Mouse (Mus musculus): ENCODE measurements around the gene Rrp1. TPM values are rescaled to one million over a fixed set of nuclear protein-coding genes. Genes with fewer than 3 reads are reported as not detected.

The Rrp1 gene
- polyA plus RNA-seq, 1 experiment from 2014 or later, result 95.5 TPM

DNA sequence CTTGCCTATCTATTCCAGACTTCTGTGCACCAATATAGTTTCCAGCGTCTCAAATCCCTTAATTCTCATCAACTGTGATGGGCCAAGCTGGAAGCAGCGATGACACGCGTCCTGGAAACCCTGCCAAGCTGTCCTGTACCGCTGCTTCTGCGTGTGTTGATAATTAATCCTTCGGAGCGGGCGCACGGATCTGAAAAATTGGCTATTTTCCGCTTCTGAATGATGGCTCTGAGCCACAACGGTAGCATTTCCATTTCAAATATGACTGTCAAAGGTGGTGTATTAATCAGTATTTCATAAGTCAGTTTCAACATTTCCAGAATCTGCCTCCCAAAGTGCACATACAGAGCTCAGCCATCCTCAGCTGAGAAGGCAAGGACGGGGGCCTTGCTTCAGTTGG is 43.9 kb upstream of the Rrp1 start:
- Histone ChIP-seq H3K9me3 (ENCODE audit: low read length) (no peaks in the 10 kb centered on the region), H3K36me3 (replicated peaks; ENCODE audit: insufficient read depth, low read length) (no peaks in the 10 kb centered on the region), H3K4me3 (ENCODE audit: low read depth, low read length) (no peak overlapping the region), H3K27ac (ENCODE audit: low read depth) (no peak overlapping the region), H3K4me2 (ENCODE audit: low read depth, low read length) (0 out of 2 replicates have a peak overlapping the region, but pooled peaks have one; percentile 13), H3K27me3 (ENCODE audit: insufficient read depth, low read length) (no peaks in the 10 kb centered on the region), H3K9ac (replicated peaks) (no peak overlapping the region), H3K4me1 (ENCODE audit: insufficient read depth) (peaks cover 26% of the 10 kb centered on the region)
- WGBS (ENCODE audit: insufficient replicate concordance), result 92% methylated on average over 13 of the region's 13 CpGs
- DNase-seq, result no peak
- TF ChIP-seq CTCF (IDR thresholded peaks at IDR 0.05; ENCODE audit: low read depth), result no peak
- TF ChIP-seq EP300 (IDR thresholded peaks at IDR 0.05; ENCODE audit: low read depth), result no peak
- no peak for ATAC-seq

DNA sequence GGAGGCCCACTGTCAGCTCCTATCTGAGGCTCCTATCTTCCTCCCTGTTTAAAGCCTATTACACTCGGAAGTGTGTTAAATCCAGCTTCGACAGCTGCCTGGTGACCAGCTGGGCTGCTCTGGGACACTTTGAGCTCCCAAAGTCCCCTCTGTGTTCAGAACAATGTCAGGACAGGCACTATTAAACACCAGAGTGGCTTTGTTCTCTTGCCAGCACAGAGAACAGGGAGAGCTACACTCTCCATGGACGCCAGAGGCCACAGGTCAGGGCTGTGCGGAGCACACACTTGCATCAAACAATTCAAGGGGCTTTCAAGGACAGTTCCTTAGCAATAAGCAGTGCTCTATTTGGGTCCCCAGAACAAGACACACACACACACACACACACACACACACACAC is 39.8 kb upstream of the Rrp1 start:
- Histone ChIP-seq H3K27me3 (ENCODE audit: insufficient read depth, low read length) (no peaks in the 10 kb centered on the region), H3K4me3 (ENCODE audit: low read depth, low read length) (no peak overlapping the region), H3K27ac (ENCODE audit: low read depth) (no peak overlapping the region), H3K9ac (replicated peaks) (no peak overlapping the region), H3K36me3 (replicated peaks; ENCODE audit: insufficient read depth, low read length) (peaks cover 17% of the 10 kb centered on the region), H3K4me2 (ENCODE audit: low read depth, low read length) (no peak overlapping the region), H3K9me3 (ENCODE audit: low read length) (no peaks in the 10 kb centered on the region), H3K4me1 (ENCODE audit: insufficient read depth) (peaks cover 11% of the 10 kb centered on the region)
- DNase-seq, result no peak
- no peak for ATAC-seq
- WGBS (ENCODE audit: insufficient replicate concordance), result 70% methylated on average over 4 of the region's 4 CpGs
- TF ChIP-seq CTCF (IDR thresholded peaks at IDR 0.05; ENCODE audit: low read depth) (no peak), EP300 (IDR thresholded peaks at IDR 0.05; ENCODE audit: low read depth) (no peak)

DNA sequence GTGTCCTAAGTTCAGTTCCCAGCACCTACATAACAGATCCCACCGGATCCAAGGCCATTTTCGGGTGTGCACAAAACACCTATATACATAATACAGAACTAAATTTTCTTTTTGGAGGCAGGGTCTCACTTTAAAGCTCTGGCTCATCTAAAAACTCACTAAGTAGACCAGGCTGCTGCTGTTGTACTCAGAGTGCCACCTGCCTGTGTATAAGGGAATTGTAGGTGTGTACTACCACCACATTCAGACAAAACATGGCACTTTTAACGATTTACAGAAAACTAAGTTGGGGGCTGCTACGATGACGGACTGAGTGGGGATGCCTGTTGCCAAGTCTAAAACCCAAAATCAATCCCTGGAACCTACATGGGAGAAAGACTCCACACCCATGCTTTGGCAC is 37.9 kb upstream of the Rrp1 start:
- H3K36me3 ChIP-seq (replicated peaks; ENCODE audit: insufficient read depth, low read length), result peaks cover 24% of the 10 kb centered on the region
- DNase-seq (no peak), ATAC-seq (no peak)
- no peaks in the 10 kb centered on the region for H3K9me3 ChIP-seq (ENCODE audit: low read length)
- 84% methylated on average over 5 of the region's 5 CpGs for WGBS (ENCODE audit: insufficient replicate concordance)
- no peak overlapping the region for H3K27ac ChIP-seq (ENCODE audit: low read depth)
- TF ChIP-seq EP300 (IDR thresholded peaks at IDR 0.05; ENCODE audit: low read depth) (no peak), CTCF (IDR thresholded peaks at IDR 0.05; ENCODE audit: low read depth) (peak; percentile 28; the same call in 1 of the 2 replicates)
- peaks cover 3% of the 10 kb centered on the region; the same call in 1 of the 2 replicates for H3K4me1 ChIP-seq (ENCODE audit: insufficient read depth)
- H3K4me2 ChIP-seq (ENCODE audit: low read depth, low read length), result no peak overlapping the region
- no peak overlapping the region for H3K9ac ChIP-seq (replicated peaks)
- no peak overlapping the region for H3K4me3 ChIP-seq (ENCODE audit: low read depth, low read length)
- no peaks in the 10 kb centered on the region for H3K27me3 ChIP-seq (ENCODE audit: insufficient read depth, low read length)

DNA sequence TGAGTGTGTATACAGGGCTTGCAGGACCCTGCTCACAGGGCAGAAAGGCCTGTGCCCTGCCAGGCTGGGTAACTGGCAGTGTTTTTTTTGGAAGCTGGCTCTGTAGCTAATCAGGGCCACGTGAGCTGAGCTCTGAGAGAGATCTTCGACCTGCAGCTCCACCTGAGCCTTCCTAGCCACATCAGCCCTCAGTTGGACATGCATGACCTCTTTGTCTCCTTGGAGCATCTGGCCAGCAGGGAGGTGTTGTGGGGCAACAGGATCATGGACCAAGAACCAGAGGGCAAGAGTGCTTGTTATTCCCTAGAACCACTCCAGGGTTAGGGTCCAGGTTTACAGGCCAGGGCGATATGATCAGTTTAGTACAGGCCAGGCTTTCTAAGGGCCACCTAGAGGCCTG is 34.6 kb upstream of the Rrp1 start:
- ATAC-seq (no peak), DNase-seq (no peak)
- Histone ChIP-seq H3K27me3 (ENCODE audit: insufficient read depth, low read length) (no peaks in the 10 kb centered on the region), H3K4me3 (ENCODE audit: low read depth, low read length) (no peak overlapping the region), H3K9me3 (ENCODE audit: low read length) (no peaks in the 10 kb centered on the region), H3K9ac (replicated peaks) (no peak overlapping the region), H3K4me2 (ENCODE audit: low read depth, low read length) (no peak overlapping the region), H3K27ac (ENCODE audit: low read depth) (no peak overlapping the region), H3K4me1 (ENCODE audit: insufficient read depth) (no peaks in the 10 kb centered on the region), H3K36me3 (replicated peaks; ENCODE audit: insufficient read depth, low read length) (peaks cover 44% of the 10 kb centered on the region)
- 66% methylated on average over 3 of the region's 3 CpGs for WGBS (ENCODE audit: insufficient replicate concordance)
- no peak for TF ChIP-seq CTCF (IDR thresholded peaks at IDR 0.05; ENCODE audit: low read depth)
- no peak for TF ChIP-seq EP300 (IDR thresholded peaks at IDR 0.05; ENCODE audit: low read depth)

DNA sequence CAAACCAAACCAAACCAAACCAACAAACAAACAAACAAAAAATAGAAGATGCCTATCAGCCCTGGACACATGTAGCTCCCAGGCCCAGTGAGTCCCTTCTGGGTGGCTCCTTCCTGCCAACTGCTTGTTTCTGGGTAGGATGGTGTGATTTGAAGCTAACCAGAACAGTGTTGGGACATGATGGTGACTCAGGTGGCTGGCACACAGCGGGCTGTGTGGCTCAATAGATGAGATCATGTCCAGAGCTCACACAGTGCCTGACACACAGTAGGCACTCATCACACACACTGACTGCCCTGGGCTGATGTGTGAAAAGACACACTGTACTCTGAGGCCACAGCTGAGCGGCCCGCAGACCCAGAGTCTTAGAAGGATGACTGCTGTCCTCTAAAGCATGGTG is 33.4 kb upstream of the Rrp1 start:
- no peak overlapping the region for H3K4me3 ChIP-seq (ENCODE audit: low read depth, low read length)
- peaks cover 46% of the 10 kb centered on the region for H3K36me3 ChIP-seq (replicated peaks; ENCODE audit: insufficient read depth, low read length)
- ATAC-seq, result no peak
- H3K9me3 ChIP-seq (ENCODE audit: low read length), result no peaks in the 10 kb centered on the region
- no peak for DNase-seq
- TF ChIP-seq EP300 (IDR thresholded peaks at IDR 0.05; ENCODE audit: low read depth) (no peak), CTCF (IDR thresholded peaks at IDR 0.05; ENCODE audit: low read depth) (no peak)
- no peaks in the 10 kb centered on the region for H3K4me1 ChIP-seq (ENCODE audit: insufficient read depth)
- WGBS (ENCODE audit: insufficient replicate concordance), result 86% methylated on average over 3 of the region's 3 CpGs
- H3K27me3 ChIP-seq (ENCODE audit: insufficient read depth, low read length), result no peaks in the 10 kb centered on the region
- H3K27ac ChIP-seq (ENCODE audit: low read depth), result no peak overlapping the region
- no peak overlapping the region for H3K4me2 ChIP-seq (ENCODE audit: low read depth, low read length)
- no peak overlapping the region for H3K9ac ChIP-seq (replicated peaks)

DNA sequence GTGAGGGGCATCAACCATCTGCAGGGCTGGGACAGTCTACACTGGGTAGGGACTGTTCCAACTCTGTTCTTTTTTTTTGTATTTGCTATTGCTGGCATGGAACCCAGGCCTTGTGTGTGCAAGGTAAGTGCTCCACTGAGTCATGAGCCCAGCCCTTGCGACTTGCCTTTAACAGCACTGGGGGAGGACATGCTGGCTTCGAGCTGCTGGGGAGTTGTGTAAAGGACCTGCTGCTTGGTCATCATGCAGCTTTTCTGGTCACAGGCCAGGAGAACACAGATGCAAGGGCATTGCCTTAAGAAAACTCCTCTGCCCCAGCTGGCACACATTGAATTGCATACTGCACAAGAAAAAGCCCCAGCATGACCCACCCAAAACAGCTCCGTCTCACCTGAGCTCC is 29.4 kb upstream of the Rrp1 start:
- H3K27me3 ChIP-seq (ENCODE audit: insufficient read depth, low read length), result no peaks in the 10 kb centered on the region
- H3K36me3 ChIP-seq (replicated peaks; ENCODE audit: insufficient read depth, low read length), result peaks cover 26% of the 10 kb centered on the region; the same call in 1 of the 2 replicates
- no peak overlapping the region for H3K27ac ChIP-seq (ENCODE audit: low read depth)
- ATAC-seq, result no peak
- no peak overlapping the region for H3K9ac ChIP-seq (replicated peaks)
- H3K9me3 ChIP-seq (ENCODE audit: low read length), result no peaks in the 10 kb centered on the region
- no peak overlapping the region for H3K4me2 ChIP-seq (ENCODE audit: low read depth, low read length)
- no peak overlapping the region for H3K4me3 ChIP-seq (ENCODE audit: low read depth, low read length)
- no peaks in the 10 kb centered on the region for H3K4me1 ChIP-seq (ENCODE audit: insufficient read depth)
- TF ChIP-seq EP300 (IDR thresholded peaks at IDR 0.05; ENCODE audit: low read depth) (no peak), CTCF (IDR thresholded peaks at IDR 0.05; ENCODE audit: low read depth) (no peak)
- 86% methylated on average over 3 of the region's 3 CpGs for whole genome bisulfite sequencing (ENCODE audit: insufficient replicate concordance)
- no peak for DNase-seq

DNA sequence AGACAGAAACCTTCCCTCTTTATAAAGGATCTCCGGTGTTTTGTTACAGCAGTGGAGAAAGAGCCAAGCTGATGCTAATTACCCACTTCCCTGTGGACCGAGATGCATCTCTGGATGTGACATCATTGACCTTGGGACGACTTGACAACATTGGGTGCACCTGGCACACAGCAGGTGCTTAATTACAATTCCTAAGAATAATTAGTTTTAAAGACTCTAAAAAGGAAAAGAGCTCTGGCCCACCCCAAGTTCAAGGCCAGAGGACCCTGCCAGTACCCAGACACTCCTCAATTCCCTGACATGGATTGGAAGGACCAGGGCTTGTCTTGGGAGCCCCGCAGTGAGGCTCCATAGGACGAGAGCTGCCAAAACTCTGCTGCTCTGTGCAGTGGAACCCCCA is 28.8 kb upstream of the Rrp1 start:
- DNase-seq (no peak), ATAC-seq (no peak)
- Histone ChIP-seq H3K9me3 (ENCODE audit: low read length) (no peaks in the 10 kb centered on the region), H3K27me3 (ENCODE audit: insufficient read depth, low read length) (no peaks in the 10 kb centered on the region), H3K9ac (replicated peaks) (no peak overlapping the region), H3K4me1 (ENCODE audit: insufficient read depth) (no peaks in the 10 kb centered on the region), H3K36me3 (replicated peaks; ENCODE audit: insufficient read depth, low read length) (peaks cover 24% of the 10 kb centered on the region; the same call in 1 of the 2 replicates), H3K27ac (ENCODE audit: low read depth) (no peak overlapping the region), H3K4me3 (ENCODE audit: low read depth, low read length) (no peak overlapping the region), H3K4me2 (ENCODE audit: low read depth, low read length) (no peak overlapping the region)
- TF ChIP-seq CTCF (IDR thresholded peaks at IDR 0.05; ENCODE audit: low read depth) (no peak), EP300 (IDR thresholded peaks at IDR 0.05; ENCODE audit: low read depth) (no peak)
- 80% methylated on average over 5 of the region's 5 CpGs for WGBS (ENCODE audit: insufficient replicate concordance)
